Mouse (Mus musculus): ENCODE results near the gene Slit2. TPM values are rescaled to one million over a fixed set of nuclear protein-coding genes. Genes with fewer than 3 reads are reported as not detected.

The Slit2 gene
- polyA plus RNA-seq, 1 experiment from 2014 or later, result 12.8 TPM

DNA sequence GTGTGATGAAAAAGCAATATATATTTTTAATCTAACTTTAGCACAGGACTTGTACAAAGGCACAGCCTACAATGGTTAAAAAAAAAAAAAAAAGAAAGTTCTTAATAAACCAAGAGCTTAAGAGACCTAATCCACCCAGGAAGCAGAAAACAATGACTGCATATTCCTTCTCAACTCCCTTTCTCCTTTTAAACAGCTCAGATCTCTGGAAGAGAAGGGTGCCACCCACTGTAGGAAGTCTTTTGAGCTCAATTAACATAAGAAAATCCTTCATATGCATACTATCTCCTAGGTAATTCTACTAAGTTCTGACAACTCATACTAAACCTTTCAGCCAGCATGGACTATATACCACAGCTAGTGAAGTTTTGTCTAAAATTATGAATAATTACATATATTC lies 343.3 kb downstream of the Slit2 start:
- H3K9me3 ChIP-seq (ENCODE audit: control insufficient read depth, low read length), result no peaks in the 10 kb centered on the region
- no peaks in the 10 kb centered on the region for H3K27me3 ChIP-seq (ENCODE audit: control insufficient read depth, insufficient read depth, low read length)
- H3K36me3 ChIP-seq (ENCODE audit: control insufficient read depth, insufficient read depth, low read length), result no peaks in the 10 kb centered on the region
- no peaks in the 10 kb centered on the region for H3K4me1 ChIP-seq (ENCODE audit: control insufficient read depth, insufficient read depth, low read length)
- no peak for DNase-seq (ENCODE audit: low spot score)
- no peak for ATAC-seq (ENCODE audit: insufficient number of reproducible peaks, low FRiP score, low TSS enrichment, low read depth)
- no peak overlapping the region for H3K27ac ChIP-seq (replicated peaks; ENCODE audit: low read depth, low read length)
- H3K4me3 ChIP-seq (ENCODE audit: low read depth, low read length), result no peak overlapping the region
- H3K9ac ChIP-seq (ENCODE audit: low read length), result no peak overlapping the region
- no peak overlapping the region for H3K4me2 ChIP-seq (ENCODE audit: low read depth, severe bottlenecking)

DNA sequence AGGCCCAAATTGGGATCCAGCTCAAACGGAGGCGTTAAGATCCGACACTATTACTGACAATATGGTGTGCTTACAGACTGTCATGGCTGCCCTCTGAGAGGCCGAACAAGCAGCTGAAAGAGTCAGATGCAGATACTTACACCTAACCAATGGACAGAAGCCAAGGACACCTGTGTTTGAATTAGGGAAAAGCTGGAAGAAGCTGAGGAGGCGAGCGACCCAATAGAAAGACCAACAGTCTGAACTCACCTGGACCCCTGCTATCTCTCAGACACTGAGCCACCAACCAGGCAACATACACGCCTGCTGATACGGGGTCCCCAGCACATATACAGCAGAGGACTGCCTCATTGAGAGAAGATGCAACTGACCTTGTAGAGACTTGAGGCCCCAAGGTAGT lies 344.7 kb downstream of the Slit2 start, which contains the start of gene 5730480H06Rik:
TSS of gene 5730480H06Rik (plus strand) at position 301 of the 400 bp plus-strand sequence.
- Histone ChIP-seq H3K27ac (replicated peaks; ENCODE audit: low read depth, low read length) (no peak within 1 kb of the TSS), H3K27me3 (ENCODE audit: control insufficient read depth, insufficient read depth, low read length) (no peaks in the 10 kb centered on the region), H3K4me3 (ENCODE audit: low read depth, low read length) (no peak within 1 kb of the TSS), H3K9me3 (ENCODE audit: control insufficient read depth, low read length) (no peaks in the 10 kb centered on the region), H3K36me3 (ENCODE audit: control insufficient read depth, insufficient read depth, low read length) (no peaks in the 10 kb centered on the region), H3K4me2 (ENCODE audit: low read depth, severe bottlenecking) (no peak within 1 kb of the TSS), H3K9ac (ENCODE audit: low read length) (no peak within 1 kb of the TSS), H3K4me1 (ENCODE audit: control insufficient read depth, insufficient read depth, low read length) (no peaks in the 10 kb centered on the region)
- DNase-seq (ENCODE audit: low spot score) (no peak), ATAC-seq (ENCODE audit: insufficient number of reproducible peaks, low FRiP score, low TSS enrichment, low read depth) (no peak)
- WGBS, result 93% methylated on average over 8 of the region's 8 CpGs

DNA sequence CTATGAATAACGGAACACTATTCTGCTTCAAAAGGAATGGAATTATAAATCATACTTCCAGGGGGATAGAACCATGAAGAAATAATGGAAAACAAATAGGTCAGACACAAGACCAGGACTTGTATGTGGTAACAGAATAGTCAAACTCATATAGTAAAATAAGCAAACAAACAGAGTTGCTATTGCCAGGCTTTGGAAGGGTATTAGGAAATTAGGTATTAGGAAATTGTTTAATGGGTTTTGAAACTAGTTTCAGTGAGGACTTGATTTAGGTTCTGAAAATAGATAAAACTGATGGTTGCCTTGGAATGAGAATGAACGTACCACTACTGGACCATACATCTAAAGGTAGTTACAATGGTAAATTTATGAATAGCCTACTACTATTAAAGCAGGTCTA lies 346.8 kb downstream of the Slit2 start:
- Histone ChIP-seq H3K9ac (ENCODE audit: low read length) (no peak overlapping the region), H3K9me3 (ENCODE audit: control insufficient read depth, low read length) (no peaks in the 10 kb centered on the region), H3K4me2 (ENCODE audit: low read depth, severe bottlenecking) (no peak overlapping the region), H3K36me3 (ENCODE audit: control insufficient read depth, insufficient read depth, low read length) (no peaks in the 10 kb centered on the region), H3K4me3 (ENCODE audit: low read depth, low read length) (no peak overlapping the region), H3K27ac (replicated peaks; ENCODE audit: low read depth, low read length) (no peak overlapping the region), H3K4me1 (ENCODE audit: control insufficient read depth, insufficient read depth, low read length) (no peaks in the 10 kb centered on the region), H3K27me3 (ENCODE audit: control insufficient read depth, insufficient read depth, low read length) (no peaks in the 10 kb centered on the region)
- ATAC-seq (ENCODE audit: insufficient number of reproducible peaks, low FRiP score, low TSS enrichment, low read depth) (no peak), DNase-seq (ENCODE audit: low spot score) (no peak)
- 96% methylated on average over 2 of the region's 2 CpGs for WGBS

DNA sequence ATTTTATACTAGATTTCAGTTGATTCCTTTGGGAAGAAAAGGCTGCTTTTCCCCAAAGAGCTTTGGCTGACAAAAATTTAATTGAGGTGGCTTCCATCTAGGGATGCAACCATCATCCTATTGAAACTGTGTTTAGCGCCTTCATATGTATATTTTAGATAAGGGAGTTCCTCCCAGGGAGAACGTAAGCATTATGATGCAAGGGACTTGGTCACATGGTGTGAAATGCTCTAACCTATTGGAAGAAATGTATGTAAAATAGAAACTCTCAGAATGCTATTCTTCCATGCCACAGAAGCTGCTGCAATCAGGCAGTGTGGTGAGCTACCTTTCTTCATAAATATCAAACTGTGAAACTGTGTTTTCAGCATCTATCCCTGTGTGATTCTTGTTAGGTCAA lies 347.9 kb downstream of the Slit2 start:
- Histone ChIP-seq H3K9ac (ENCODE audit: low read length) (no peak overlapping the region), H3K27ac (replicated peaks; ENCODE audit: low read depth, low read length) (no peak overlapping the region), H3K9me3 (ENCODE audit: control insufficient read depth, low read length) (no peaks in the 10 kb centered on the region), H3K4me2 (ENCODE audit: low read depth, severe bottlenecking) (no peak overlapping the region), H3K4me3 (ENCODE audit: low read depth, low read length) (no peak overlapping the region), H3K36me3 (ENCODE audit: control insufficient read depth, insufficient read depth, low read length) (no peaks in the 10 kb centered on the region), H3K4me1 (ENCODE audit: control insufficient read depth, insufficient read depth, low read length) (no peaks in the 10 kb centered on the region), H3K27me3 (ENCODE audit: control insufficient read depth, insufficient read depth, low read length) (no peaks in the 10 kb centered on the region)
- ATAC-seq (ENCODE audit: insufficient number of reproducible peaks, low FRiP score, low TSS enrichment, low read depth) (no peak), DNase-seq (ENCODE audit: low spot score) (no peak)
- WGBS, result 85% methylated on average over 2 of the region's 2 CpGs

DNA sequence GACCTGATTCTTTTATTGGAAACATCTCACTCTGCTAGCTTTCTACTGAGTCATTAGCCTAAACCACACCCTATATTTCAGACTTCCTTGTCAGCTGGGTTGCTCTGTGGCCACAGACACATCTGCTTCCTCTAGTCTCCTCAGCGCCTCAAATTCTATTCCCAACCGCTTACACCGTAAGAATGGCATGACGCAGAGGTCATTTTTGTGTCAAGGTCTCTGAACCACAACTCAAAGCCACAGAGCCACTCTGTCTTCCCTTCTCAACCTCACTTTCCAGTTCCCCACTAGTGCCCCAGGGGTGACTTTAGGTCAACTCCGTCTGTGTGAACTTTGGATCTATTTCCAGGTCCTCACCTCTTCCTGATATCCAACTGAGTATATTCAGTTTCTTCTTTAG lies 348.5 kb downstream of the Slit2 start:
- Histone ChIP-seq H3K4me1 (ENCODE audit: control insufficient read depth, insufficient read depth, low read length) (no peaks in the 10 kb centered on the region), H3K27me3 (ENCODE audit: control insufficient read depth, insufficient read depth, low read length) (no peaks in the 10 kb centered on the region), H3K9ac (ENCODE audit: low read length) (no peak overlapping the region), H3K36me3 (ENCODE audit: control insufficient read depth, insufficient read depth, low read length) (no peaks in the 10 kb centered on the region), H3K9me3 (ENCODE audit: control insufficient read depth, low read length) (no peaks in the 10 kb centered on the region), H3K27ac (replicated peaks; ENCODE audit: low read depth, low read length) (no peak overlapping the region), H3K4me2 (ENCODE audit: low read depth, severe bottlenecking) (no peak overlapping the region), H3K4me3 (ENCODE audit: low read depth, low read length) (no peak overlapping the region)
- DNase-seq (ENCODE audit: low spot score) (no peak), ATAC-seq (ENCODE audit: insufficient number of reproducible peaks, low FRiP score, low TSS enrichment, low read depth) (no peak)
- 59% methylated on average over 5 of the region's 5 CpGs for WGBS

DNA sequence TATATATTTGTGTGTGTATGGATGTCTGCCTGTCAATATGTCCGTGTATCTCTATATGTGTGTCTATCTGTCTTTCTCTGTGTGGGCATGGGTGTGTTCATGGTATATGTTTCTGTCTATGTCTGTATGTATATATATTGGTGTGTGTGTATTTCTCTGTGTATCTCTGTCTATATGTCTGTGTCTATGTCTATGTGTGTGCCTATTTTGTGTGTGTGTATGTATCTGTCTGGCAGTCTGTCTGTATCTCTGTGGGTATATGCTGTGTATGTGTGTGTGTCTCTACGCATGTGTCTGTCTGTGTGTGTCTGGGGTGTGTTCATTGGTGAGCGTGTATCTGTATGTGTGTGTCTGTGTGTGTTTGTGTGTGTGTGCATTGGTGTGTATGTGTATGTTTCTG lies 350.5 kb downstream of the Slit2 start:
- Histone ChIP-seq H3K36me3 (ENCODE audit: control insufficient read depth, insufficient read depth, low read length) (no peaks in the 10 kb centered on the region), H3K27ac (replicated peaks; ENCODE audit: low read depth, low read length) (no peak overlapping the region), H3K4me2 (ENCODE audit: low read depth, severe bottlenecking) (no peak overlapping the region), H3K4me1 (ENCODE audit: control insufficient read depth, insufficient read depth, low read length) (no peaks in the 10 kb centered on the region), H3K4me3 (ENCODE audit: low read depth, low read length) (no peak overlapping the region), H3K9ac (ENCODE audit: low read length) (no peak overlapping the region), H3K27me3 (ENCODE audit: control insufficient read depth, insufficient read depth, low read length) (no peaks in the 10 kb centered on the region), H3K9me3 (ENCODE audit: control insufficient read depth, low read length) (no peaks in the 10 kb centered on the region)
- 87% methylated on average over 3 of the region's 3 CpGs for WGBS
- DNase-seq (ENCODE audit: low spot score), result no peak
- no peak for ATAC-seq (ENCODE audit: insufficient number of reproducible peaks, low FRiP score, low TSS enrichment, low read depth)

DNA sequence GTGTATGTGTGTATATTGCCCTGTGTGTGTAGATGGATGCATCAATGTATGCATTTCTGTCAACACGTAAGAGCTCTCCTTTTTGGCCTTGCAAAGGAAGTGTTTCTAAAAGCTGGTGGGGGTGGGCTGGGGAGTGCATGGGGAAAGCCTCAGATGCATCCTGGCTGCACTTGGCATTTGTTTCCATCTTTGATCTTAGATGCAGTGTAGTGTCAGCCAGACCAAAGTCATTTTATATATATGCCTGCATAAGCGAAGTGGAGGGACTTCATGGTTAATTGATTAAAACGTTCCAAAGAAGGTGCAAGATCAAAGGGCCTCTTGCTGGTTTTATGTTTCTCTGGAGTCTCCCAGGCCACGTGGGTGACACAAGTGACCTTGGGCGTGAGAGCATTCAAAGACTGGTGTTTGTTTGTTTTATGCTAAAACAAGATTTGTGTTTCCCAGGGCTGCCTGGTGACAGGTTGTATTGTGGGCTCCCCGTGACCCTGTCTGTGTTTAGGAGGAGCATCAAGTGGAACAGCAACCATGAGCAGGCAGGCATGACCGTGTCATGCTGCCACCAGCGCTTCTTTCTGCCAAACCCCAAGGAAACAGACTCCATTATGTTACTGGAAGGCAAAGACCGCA lies 351.1 kb downstream of the Slit2 start:
- 27% methylated on average over 9 of the region's 9 CpGs for WGBS

DNA sequence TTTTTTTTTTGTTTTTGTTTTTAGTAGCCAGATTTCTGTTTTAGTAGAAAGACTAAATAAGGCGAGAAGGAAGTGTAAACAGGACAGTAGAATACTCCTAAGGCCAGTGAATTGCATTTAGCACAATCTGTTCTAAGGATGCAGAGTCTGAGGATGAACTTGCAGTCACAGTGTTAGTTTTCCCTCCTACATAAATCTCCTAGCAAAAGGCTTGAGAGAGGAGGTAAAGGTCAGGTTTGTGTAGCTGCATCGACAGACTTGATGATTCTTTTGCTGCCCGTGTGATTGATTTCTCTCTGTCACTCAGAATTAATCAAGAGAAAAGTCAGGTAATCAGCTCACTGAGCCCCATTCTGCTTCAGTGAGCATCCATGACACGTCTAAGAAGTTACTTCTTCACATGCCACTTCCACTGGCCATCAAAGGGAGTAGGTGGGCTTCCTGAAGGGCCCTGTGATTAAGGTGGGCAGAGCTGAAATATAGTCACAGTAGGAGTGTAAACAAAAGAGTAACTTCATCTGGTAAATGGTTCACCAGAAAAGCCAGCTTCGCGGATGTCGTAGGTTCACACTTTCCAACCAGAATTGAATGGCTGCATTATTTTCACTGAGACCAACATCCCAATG lies 358.0 kb downstream of the Slit2 start:
- DNase-seq (ENCODE audit: low spot score) (no peak), ATAC-seq (ENCODE audit: insufficient number of reproducible peaks, low FRiP score, low TSS enrichment, low read depth) (no peak)
- no peaks in the 10 kb centered on the region for H3K9me3 ChIP-seq (ENCODE audit: control insufficient read depth, low read length)
- no peak overlapping the region for H3K4me3 ChIP-seq (ENCODE audit: low read depth, low read length)
- WGBS, result 72% methylated on average over 7 of the region's 7 CpGs
- H3K4me1 ChIP-seq (ENCODE audit: control insufficient read depth, insufficient read depth, low read length), result no peaks in the 10 kb centered on the region
- H3K27ac ChIP-seq (replicated peaks; ENCODE audit: low read depth, low read length), result no peak overlapping the region
- H3K9ac ChIP-seq (ENCODE audit: low read length), result no peak overlapping the region
- H3K27me3 ChIP-seq (ENCODE audit: control insufficient read depth, insufficient read depth, low read length), result no peaks in the 10 kb centered on the region
- H3K36me3 ChIP-seq (ENCODE audit: control insufficient read depth, insufficient read depth, low read length), result no peaks in the 10 kb centered on the region
- no peak overlapping the region for H3K4me2 ChIP-seq (ENCODE audit: low read depth, severe bottlenecking)

More for the DNA sequence above, 351.1 kb downstream of the Slit2 start:
- H3K4me1 ChIP-seq (ENCODE audit: control insufficient read depth, insufficient read depth, low read length), result no peaks in the 10 kb centered on the region
- no peak overlapping the region for H3K4me2 ChIP-seq (ENCODE audit: low read depth, severe bottlenecking)
- H3K27ac ChIP-seq (replicated peaks; ENCODE audit: low read depth, low read length), result no peak overlapping the region
- H3K9me3 ChIP-seq (ENCODE audit: control insufficient read depth, low read length), result no peaks in the 10 kb centered on the region
- DNase-seq (ENCODE audit: low spot score), result no peak
- H3K4me3 ChIP-seq (ENCODE audit: low read depth, low read length), result no peak overlapping the region
- H3K27me3 ChIP-seq (ENCODE audit: control insufficient read depth, insufficient read depth, low read length), result no peaks in the 10 kb centered on the region
- H3K36me3 ChIP-seq (ENCODE audit: control insufficient read depth, insufficient read depth, low read length), result no peaks in the 10 kb centered on the region
- ATAC-seq (ENCODE audit: insufficient number of reproducible peaks, low FRiP score, low TSS enrichment, low read depth), result no peak
- no peak overlapping the region for H3K9ac ChIP-seq (ENCODE audit: low read length)
